Mouse (Mus musculus) bone marrow, adult 2 months (tissue): ENCODE results near the gene Nol6.

Source experiments
- CTCF ChIP-seq: fragments of 200-500 bp; IDR thresholded peaks from 2 replicates; pipeline ENCODE4 v1.5.1; 2011; ENCODE audit warnings: low read length, control low read depth; ENCODE audit not compliant: control insufficient read depth, insufficient read depth
- POLR2A ChIP-seq: fragments of 200-500 bp; IDR thresholded peaks from 2 replicates; pipeline ENCODE4 v1.6.1; 2011; ENCODE audit warnings: low read depth, mild to moderate bottlenecking, control low read depth, low read length, borderline replicate concordance; ENCODE audit not compliant: control insufficient read depth

- TF ChIP-seq POLR2A (no peak), CTCF (peak; percentile 82)
These were observed 5.5 kb downstream of the Nol6 start for GRCm38 (mm10) chr4:41118706-41119292.
